Mouse (Mus musculus): ENCODE measurements at regions not wholly inside any gene's neighbourhood (a gene's known extent, or its start where the extent isn't known, plus 50 kb on each side); places are given as distances from the start of the nearest gene placed in this dataset.

- CTCF ChIA-PET: no interaction called here
These were observed 196.7 kb downstream of the Hlx start for GRCm38 (mm10) chr1:184535691-184536090.

DNA sequence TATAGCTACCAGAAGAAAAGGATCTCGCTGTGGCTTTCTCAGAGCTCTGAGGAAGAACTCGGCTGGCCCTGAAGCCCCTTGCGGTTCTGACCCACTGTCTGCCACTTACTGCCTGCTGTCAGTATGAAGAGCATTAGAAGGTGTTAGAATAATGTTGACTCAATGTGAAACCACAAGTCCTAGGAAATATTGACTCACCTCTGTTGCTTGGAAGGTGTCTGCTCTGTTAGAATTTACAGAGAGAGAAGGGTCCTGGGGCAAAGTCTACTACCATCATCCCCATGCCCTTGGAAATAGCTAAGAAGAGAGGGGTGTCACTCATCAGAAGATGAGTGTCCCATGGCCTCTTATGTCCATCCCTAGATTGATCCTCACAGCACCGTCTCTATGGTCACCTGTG, 197.9 kb downstream of the Hlx start:
- CTCF ChIA-PET: no interaction called here

GRCm38 (mm10) chr1:184533870-184534269, 198.5 kb downstream of the Hlx start:
- CTCF ChIA-PET: no interaction called here

DNA sequence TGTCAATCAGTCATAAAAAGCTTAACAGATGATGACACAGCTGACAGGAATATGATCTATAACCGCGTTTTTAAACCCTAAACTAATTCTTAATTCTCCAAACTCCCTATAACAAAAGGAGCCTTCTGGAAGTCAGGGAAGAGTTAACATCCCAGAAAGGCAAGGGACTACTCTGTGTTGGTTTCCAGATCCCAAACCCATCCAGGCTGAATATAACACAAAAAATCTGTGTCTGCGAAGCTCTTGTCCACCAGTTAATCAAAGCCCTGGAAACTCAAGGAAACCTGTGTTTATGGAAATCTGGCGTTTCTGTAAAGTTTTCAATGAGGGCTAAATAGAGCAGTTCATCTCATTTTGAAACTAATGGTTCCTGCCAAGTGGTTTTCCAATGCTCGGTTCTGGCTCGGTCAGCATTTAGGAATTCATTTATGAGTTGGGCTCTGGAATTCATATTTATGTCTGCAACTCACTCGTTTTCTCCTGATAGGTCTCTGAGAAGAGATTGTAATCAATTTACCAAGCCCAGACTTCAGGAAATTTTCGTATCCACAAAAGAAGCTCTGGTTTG, 199.8 kb downstream of the Hlx start:
- CTCF ChIA-PET: no interaction called here

GRCm38 (mm10) chr1:184530606-184531320, 201.7 kb downstream of the Hlx start:
- CTCF ChIA-PET: no interaction called here

GRCm38 (mm10) chr1:184525740-184526139, 206.7 kb downstream of the Hlx start:
- CTCF ChIA-PET: no interaction called here

DNA sequence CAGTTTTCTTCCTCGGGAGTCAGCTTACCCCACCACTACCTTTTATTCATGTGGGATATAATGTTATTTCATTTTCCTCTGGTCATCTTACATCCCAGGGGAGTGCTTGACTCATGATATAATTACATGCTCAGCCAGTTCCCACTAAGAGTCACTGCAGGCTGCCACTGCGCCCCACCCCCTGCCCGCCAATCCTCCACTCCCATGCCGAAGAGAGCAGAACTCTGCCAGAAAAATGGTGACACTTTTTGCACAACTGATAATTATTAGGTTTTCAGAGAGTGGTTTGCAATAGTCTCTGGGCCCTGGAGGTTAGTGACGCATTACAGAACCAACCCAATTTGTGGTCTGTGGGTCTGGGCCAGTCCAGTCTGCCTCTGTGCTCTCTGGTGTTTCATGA, 212.9 kb downstream of the Hlx start:
- CTCF ChIA-PET: no interaction called here

DNA sequence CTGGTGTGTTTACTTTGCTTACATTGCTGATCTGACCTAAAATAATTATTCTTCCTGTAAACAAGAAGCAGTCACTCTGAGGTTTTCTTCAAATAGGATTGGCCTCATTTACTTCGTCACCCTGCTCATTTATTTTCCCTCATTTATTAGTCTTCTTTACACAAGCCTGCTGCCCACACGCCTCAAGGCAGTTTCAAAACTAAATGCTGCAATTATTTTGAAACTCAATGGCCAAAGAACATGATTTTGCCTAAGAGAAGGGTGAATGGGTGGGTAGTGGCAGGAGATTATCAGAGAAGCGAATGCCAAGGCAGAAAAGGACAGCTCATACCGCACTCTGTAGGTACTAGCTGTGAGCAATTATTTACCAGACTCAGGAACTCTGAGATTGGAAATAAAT, 227.8 kb downstream of the Hlx start:
- CTCF ChIA-PET: no interaction called here

DNA sequence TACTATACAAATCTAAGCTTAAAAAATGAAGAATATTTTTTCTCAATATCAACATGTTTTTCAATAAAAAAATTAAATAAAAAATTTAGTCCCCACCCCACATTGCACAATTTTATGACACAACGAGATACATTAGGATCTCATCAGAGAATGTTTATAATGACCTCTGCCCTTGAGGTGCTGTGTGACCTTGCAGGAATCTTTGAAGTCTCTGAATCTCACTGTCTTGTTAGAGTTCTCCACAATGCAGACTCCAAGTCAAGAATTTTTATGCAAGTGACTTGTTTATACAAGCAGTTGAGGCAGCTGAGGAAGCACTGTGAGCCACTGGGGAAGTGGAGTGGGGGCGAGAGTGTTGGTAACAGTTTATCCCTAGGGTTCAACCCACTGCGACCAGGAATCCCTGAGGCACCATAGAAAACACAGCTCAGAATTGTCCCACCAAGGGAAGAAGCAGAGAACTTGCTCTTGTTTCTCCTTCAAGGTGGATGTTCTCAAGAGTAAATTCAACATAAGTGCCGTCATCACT, 228.5 kb downstream of the Hlx start:
- CTCF ChIA-PET: no interaction called here

DNA sequence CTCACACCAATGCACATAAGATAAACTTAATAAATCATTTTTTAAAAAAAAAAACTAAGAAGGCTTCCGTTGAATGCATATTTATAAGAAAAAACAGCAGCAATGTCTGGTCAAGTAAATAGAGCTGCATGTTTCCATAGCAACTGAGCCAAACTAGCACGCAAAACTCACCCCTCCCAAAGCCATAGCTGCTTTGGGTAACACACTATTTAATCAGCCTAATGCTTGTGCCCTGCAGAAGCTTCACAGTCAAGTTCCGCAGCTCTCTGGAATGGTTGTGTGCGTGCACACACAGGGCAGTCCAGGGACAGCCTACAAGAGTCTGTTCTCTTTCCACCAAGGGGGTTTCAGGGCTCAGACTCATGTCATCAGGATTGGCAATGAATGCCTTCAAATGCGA, 231.7 kb downstream of the Hlx start:
- CTCF ChIA-PET: interaction anchor here (0.6 kb wide), 1 partner anchor 55 kb away, joined by 5 read pairs; no protein-coding TSS in a partner anchor

DNA sequence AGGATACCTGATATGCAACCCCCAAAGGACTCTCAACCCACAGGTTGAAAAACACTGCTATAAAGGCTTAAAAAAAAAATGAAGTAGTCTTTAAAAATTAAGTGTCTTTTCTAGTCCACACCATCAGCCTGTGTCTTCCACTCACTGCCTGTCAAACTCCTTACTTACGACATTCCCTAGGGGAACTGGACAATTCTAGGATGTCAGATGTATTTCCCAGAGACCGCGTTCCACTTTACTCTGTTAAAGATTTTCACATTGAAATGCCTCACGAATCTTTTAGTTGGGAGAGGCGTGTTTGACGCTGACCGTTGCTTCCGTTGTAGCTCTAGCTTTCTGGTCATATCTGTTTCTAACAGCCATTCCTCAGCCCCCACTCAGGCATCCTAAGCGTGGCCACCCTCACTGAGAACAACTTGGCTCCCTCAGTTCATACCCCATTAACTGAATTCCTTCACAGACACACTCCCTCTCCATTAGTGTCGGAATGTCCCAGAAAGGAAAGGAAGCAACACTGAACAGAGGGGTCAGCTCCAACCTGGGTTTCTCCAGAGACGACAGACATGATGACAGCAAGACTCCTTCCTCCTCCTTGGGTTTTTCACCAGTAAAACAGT, 233.4 kb downstream of the Hlx start:
- CTCF ChIA-PET: no interaction called here

DNA sequence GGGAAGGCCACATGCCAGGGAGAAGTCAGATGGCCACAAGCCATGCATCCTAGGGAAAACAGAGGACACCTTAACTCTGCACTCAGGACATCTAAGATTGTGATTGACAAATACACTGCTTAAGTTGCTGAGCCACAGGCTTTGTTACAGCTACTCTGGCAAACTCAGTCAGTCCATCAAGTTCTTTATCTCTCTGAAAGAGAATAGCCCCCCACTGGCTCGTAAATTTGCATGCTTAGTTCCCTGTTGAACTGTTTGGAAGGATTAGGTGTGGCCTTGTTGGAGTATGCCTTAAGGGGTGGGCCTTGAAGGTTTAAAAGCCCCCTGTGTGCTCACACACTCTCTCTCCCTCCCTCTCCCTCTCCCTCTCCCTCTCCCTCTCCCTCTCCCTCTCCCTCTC, 235.4 kb downstream of the Hlx start:
- CTCF ChIA-PET: no interaction called here

DNA sequence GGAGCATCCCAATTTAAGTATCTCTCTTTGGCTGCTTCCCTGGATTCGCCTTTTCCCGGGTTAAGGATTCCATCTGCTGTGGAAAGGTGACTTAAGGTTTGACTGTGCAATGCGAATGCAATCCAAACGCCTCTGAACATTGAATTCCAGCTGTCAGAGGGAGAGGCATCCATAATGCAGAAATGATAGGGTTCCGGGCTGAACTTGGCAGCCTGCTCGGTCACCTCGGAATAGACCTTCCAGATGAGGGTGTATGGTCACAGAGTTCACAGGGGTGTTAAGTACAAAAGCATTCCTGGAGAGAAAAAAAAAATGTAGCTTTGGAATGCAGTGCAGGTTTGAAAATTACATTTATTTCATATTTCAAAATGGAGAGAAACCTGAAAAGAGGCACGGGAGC, 238.6 kb downstream of the Hlx start:
- CTCF ChIA-PET: no interaction called here

GRCm38 (mm10) chr1:184492115-184492514, 240.3 kb downstream of the Hlx start:
- CTCF ChIA-PET: interaction anchor here (0.7 to 1.0 kb wide), 2 partner anchors 241 to 1081 kb away, joined by 3 to 11 read pairs; no protein-coding TSS in a partner anchor

DNA sequence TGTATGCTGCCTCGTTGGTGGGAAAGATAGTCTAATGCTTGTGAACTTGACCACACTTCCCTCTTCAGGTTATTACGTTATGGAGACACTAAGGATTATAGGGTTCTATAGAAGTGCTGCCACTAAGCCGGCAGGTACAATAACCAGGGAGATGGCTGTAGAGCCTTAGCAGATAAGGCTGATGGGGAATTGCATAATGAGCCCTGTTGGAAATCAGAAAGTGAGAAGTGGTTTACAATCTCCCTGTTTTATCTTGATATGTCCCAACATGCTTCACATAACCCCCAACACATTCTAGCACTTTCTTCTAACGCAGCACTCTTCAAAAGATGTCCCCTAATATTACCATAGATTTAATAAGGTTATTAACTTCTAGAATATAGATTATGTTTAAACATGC, 241.2 kb downstream of the Hlx start:
- CTCF ChIA-PET: interaction anchor here (0.6 kb wide), 1 partner anchor 40 kb away, joined by 3 read pairs; no protein-coding TSS in a partner anchor

- CTCF ChIA-PET: no interaction called here
These were observed 245.0 kb downstream of the Hlx start for GRCm38 (mm10) chr1:184487409-184487808.

- CTCF ChIA-PET: no interaction called here
These were observed 247.6 kb downstream of the Hlx start for GRCm38 (mm10) chr1:184484801-184485200.

DNA sequence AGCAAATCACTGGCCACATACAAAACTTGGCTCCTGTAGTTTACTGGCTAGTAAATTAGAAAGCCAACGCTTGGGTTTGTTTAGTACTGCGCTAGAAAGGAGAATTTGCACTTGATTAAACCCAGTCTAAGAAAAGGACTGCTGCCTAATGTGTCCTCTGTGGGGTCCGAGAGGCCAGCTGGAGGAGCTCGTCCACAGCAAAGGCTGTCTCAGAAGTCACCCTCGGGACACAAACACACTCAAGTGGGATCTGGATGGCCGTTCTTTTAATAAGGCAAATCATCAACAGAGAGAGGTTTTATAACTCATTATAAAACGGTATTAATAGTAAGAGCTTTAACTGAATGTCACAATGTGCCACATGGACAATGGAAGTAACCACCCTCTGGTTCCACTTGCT, 249.0 kb downstream of the Hlx start:
- CTCF ChIA-PET: no interaction called here

DNA sequence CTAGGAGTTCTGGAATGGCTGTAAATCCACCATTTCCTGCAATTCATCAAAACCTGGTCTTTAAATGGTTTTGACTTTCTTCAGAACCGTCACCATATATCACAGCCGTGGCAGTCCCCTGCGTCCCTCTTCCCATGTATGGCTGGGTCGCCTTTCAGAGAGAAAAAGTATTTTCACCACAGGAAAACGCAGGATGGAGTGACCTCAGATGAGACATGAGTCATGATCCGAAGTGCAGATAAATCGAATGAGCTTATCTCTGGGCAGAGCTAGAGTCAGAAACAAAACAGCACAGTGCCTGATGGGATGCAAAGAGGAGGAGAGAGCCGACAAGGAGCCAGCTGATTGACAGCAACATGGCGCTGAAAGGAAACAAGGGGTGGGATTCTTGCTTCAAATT, 250.4 kb downstream of the Hlx start:
- CTCF ChIA-PET: no interaction called here

DNA sequence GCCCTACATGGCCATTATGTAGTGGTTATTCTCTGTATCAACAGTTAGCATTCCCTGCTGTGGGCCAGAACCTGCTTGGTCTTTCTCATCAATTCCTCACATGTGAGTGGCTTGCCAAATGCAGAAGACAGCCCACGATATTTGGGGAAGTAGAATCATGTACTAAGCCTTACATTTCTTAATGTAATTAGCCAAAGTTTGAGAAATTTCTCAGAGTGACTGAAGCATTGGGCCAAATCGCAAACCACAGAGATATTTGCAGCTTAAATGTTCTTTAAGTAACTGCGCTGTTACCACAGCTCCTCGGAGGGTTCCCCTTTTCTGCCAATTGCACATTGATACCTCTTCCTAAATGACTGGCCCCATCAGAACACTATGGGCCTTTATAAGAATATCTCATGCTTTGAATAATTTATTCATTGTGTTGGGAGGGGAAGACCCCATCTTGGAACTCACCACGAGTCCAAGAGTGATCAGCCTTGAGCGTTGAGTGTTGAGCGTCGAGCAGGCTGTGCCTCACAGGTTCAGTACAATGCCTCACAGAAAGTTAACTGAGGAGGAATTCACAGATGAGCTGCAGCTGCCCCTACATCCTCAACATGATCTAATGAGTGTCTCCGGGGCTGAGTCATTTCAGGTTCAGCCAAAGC, 251.7 kb downstream of the Hlx start:
- CTCF ChIA-PET: no interaction called here

DNA sequence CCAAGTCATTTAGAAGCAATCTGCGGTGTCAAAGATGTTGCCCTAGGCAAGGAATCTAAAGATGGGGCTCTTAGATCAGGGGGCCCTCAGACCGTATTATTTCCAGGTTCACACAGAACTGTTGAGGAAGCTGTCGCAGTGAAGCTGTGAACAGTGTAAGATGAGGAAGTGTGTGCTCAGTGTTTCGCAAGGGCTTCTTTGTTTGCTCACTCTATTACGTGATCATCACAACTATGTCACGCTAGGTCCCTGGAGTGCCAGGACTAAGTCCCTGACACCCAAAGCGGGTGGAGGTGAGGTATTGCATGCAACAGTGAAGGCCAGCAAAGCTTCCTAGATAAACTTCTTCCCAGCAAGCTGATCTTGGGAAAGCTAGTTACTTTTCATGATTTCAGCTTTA, 254.4 kb downstream of the Hlx start:
- CTCF ChIA-PET: no interaction called here

- CTCF ChIA-PET: no interaction called here
These were observed 269.8 kb downstream of the Hlx start for GRCm38 (mm10) chr1:184462481-184463124.

Data from spleen, embryonic (tissue).